Mouse (Mus musculus) adrenal gland (tissue): ENCODE measurements around the gene Spa17.

Experiments
- intact Hi-C: fragments of 180-260 bp; cut with DNase I; formaldehyde crosslinking; loops from one replicate; pipeline ENCODE4 v1.15.1; 2025

Gene Spa17

GRCm38 (mm10) chr9:37621290-37621689 is 7.8 kb upstream of the Spa17 start:
- intact Hi-C loops, result no loop called here

GRCm38 (mm10) chr9:37616770-37617169 is 3.2 kb upstream of the Spa17 start:
- intact Hi-C loops, result loop anchor here (2.0 kb wide), 3 partner anchors 70 to 186 kb away; no protein-coding TSS in a partner anchor

GRCm38 (mm10) chr9:37615220-37615619 is 1.7 kb upstream of the Spa17 start:
- intact Hi-C loops, result no loop called here

- intact Hi-C loops, result no loop called here
These were observed 794 bp upstream of the Spa17 start for GRCm38 (mm10) chr9:37614316-37614715.

- intact Hi-C loops, result no loop called here
These were observed 374 bp upstream of the Spa17 start for GRCm38 (mm10) chr9:37613911-37614280.

- intact Hi-C loops, result no loop called here
These were observed 4.0 kb downstream of the Spa17 start for GRCm38 (mm10) chr9:37609558-37609957.

- intact Hi-C loops, result no loop called here
These were observed 8.4 kb downstream of the Spa17 start for GRCm38 (mm10) chr9:37605089-37605488.

GRCm38 (mm10) chr9:37600538-37601205 is 12.8 kb downstream of the Spa17 start:
- intact Hi-C loops, result no loop called here

- intact Hi-C loops, result no loop called here
These were observed 14.9 kb downstream of the Spa17 start for GRCm38 (mm10) chr9:37598637-37599036.

- intact Hi-C loops, result no loop called here
These were observed 18.0 kb downstream of the Spa17 start for GRCm38 (mm10) chr9:37595570-37595969.

- intact Hi-C loops, result no loop called here
These were observed 19.8 kb downstream of the Spa17 start for GRCm38 (mm10) chr9:37593690-37594089.

- intact Hi-C loops, result no loop called here
These were observed 20.9 kb downstream of the Spa17 start for GRCm38 (mm10) chr9:37592633-37593032.

GRCm38 (mm10) chr9:37592025-37592424 is 21.5 kb downstream of the Spa17 start:
- intact Hi-C loops, result no loop called here

GRCm38 (mm10) chr9:37590381-37590780 is 23.1 kb downstream of the Spa17 start:
- intact Hi-C loops, result no loop called here

GRCm38 (mm10) chr9:37586718-37587117 is 26.8 kb downstream of the Spa17 start:
- intact Hi-C loops, result no loop called here

- intact Hi-C loops, result no loop called here
These were observed 29.9 kb downstream of the Spa17 start for GRCm38 (mm10) chr9:37583594-37583993.

- intact Hi-C loops, result no loop called here
These were observed 37.0 kb downstream of the Spa17 start for GRCm38 (mm10) chr9:37576436-37576930.

- intact Hi-C loops, result no loop called here
These were observed 41.2 kb downstream of the Spa17 start for GRCm38 (mm10) chr9:37572204-37572876.

GRCm38 (mm10) chr9:37569231-37569835 is 44.2 kb downstream of the Spa17 start:
- intact Hi-C loops, result no loop called here

GRCm38 (mm10) chr9:37568605-37569214 is 44.8 kb downstream of the Spa17 start:
- intact Hi-C loops, result no loop called here

GRCm38 (mm10) chr9:37567892-37568604 is 45.5 kb downstream of the Spa17 start:
- intact Hi-C loops, result no loop called here
